Mouse (Mus musculus): ENCODE data around the gene Rplp2. TPM values are rescaled to one million over a fixed set of nuclear protein-coding genes. Genes with fewer than 3 reads are reported as not detected.

The Rplp2 gene
- total RNA-seq, 2 experiments from 2014 or later: 1,111 to 1,331 TPM

DNA sequence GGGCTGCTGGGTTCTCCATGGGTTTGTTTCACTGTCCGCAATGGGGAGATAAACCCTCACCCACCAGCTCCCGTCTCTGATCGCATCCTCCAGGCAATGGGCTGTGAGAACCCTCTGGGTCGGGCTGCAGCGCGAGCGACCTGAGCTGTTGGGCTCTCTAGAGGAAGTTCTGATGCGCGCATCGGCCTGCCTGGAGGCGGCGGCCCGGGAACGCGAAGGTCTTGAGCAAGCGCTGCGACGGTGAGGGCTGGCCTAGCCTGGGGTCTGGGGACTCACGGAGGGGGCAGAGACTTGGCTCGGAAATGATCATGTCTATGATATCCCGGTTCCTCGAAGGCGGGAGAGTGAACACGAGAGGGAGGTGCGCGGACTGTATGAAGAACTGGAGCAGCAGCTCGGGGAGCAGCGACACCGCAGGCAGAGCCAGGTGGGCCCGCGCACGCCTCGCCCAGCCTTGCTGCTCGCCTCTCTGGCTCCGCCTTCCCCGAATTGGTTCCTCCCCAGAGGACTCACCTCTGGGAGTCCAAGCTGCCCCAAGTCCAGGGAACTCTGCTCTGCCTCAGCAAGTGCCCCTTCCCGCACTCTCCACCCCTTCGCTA lies 17.5 kb downstream of the Rplp2 start:
- no peak for DNase-seq (ENCODE audit: low spot score in 2 of 2)

DNA sequence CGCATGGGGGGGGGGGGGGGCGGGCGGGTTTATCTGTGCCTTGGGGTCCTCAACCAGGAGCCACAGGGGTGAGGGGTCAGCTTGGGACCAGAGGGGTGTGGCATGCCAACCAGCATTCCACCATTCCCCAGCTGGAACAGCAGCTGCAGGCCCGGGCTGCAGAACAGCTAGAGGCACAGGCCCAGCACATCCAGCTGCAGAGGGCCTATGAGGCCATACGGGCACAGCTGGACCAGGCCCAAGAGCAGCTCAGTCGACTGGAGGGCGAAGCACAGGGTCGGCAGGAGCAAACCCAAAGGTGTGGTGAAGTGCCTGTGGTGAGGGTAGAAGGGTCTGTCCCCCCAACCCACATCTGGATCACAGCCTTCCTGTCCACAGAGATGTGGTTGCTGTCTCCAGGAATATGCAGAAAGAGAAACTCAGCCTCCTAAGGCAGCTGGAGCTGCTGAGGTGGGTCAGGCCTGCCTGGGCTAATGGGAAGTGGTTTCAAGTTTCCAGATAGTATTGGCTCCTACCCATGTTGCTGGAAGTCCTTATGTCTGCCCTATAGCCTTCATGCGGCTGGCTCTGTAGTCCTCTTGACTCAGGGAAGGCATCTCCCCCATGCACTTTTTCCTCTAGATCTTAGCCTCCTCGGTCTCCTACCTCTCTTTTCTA lies 18.3 kb downstream of the Rplp2 start:
- DNase-seq (ENCODE audit: low spot score in 2 of 2): peak in 1 of 2 experiments; percentile 65

- no peak for DNase-seq (ENCODE audit: low spot score in 2 of 2)
These were observed 18.9 kb downstream of the Rplp2 start for GRCm38 (mm10) chr7:141466045-141466394.

DNA sequence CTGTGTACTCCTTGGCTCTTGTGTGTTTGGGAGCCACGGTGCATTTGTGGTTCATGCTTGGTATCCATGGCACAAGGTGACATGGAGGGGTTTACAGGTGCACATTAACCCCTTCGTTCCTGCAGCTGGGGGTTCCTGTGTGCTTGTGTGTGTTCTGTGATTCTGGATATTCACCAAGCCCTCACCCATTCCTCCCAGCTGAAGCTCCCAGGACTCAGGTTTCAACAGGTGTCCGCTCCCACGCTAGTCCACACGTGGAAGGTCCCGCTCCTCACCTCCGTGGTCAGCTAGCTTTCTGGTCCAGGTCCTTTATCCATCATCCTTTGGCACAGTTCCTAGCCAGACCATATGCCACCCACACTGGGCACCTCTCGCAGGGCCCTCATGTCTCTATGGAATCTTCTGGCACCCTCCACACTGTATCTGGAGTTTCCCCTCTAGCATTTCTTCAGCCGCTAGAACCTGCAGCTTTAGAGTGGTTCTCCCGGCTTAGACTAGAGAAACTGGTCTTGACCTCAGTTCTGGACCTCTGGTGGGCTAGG lies 19.5 kb downstream of the Rplp2 start:
- DNase-seq (ENCODE audit: low spot score in 2 of 2): no peak

- peak; percentile 80 to 89 for DNase-seq (ENCODE audit: low spot score in 2 of 2)
These were observed 20.3 kb downstream of the Rplp2 start, which contains the start of gene Cd151 for GRCm38 (mm10) chr7:141467230-141468030. TSS of gene Cd151 (plus strand) at chr7:141467392.

GRCm38 (mm10) chr7:141468164-141468521 lies 21.0 kb downstream of the Rplp2 start:
- DNase-seq (ENCODE audit: low spot score in 2 of 2): no peak

GRCm38 (mm10) chr7:141468522-141469211 lies 21.5 kb downstream of the Rplp2 start:
- DNase-seq (ENCODE audit: low spot score in 2 of 2): no peak

DNA sequence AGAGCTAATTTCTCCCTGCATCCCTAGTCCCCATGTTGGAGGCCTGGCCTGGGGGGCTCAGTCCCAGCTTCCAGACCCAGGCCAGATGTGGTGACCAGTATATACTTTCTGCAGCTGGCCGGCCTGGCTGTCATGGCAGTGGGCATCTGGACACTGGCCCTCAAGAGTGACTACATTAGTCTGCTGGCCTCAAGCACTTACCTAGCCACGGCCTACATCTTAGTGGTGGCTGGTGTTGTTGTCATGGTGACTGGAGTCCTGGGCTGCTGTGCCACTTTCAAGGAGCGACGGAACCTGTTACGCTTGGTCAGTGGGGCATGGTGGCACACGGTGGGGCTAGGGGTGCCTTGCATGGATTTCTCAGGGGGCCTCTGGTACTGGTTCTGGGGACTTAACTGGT lies 22.2 kb downstream of the Rplp2 start:
- no peak for DNase-seq (ENCODE audit: low spot score in 2 of 2)

DNA sequence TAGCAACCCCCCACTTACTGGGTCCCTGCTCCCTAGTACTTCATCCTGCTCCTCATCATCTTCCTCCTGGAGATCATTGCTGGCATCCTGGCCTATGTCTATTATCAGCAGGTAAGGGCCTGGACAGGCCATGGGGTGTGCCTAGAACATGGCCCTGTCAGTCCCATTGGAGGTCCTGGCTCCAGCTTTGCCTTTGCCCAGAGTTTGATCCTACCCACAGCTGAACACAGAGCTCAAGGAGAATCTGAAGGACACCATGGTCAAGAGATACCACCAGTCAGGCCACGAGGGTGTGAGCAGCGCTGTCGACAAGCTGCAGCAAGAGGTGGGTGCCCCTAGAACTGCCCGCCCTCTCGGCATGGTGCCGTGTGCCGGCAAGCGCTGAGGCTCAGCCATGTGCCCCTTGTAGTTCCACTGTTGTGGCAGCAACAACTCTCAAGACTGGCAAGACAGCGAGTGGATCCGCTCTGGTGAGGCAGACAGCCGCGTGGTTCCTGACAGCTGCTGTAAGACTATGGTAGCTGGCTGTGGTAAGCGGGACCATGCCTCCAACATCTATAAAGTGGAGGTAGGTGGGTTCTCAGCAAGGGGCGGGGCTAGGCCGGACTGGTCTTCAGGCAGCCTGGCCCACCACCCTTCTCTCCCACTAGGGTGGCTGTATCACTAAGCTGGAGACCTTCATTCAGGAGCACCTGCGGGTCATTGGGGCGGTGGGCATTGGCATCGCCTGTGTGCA lies 22.9 kb downstream of the Rplp2 start:
- DNase-seq (ENCODE audit: low spot score in 2 of 2): no peak

DNA sequence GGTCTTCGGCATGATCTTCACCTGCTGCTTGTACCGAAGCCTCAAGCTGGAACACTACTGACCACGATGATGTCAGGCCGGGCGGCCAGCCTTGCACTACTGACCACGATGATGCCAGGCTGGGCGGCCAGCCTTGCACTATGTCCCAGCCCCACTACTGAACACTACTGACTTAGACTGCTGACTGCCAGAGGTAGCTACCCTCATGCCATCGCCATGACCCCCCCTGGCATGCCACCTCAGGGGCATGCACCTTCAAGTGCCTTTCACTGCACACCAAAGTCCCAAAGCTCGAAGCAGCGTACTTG lies 23.4 kb downstream of the Rplp2 start:
- no peak for DNase-seq (ENCODE audit: low spot score in 2 of 2)

- no peak for DNase-seq (ENCODE audit: low spot score in 2 of 2)
These were observed 24.1 kb downstream of the Rplp2 start for GRCm38 (mm10) chr7:141471236-141471635.

GRCm38 (mm10) chr7:141472226-141472625 lies 25.1 kb downstream of the Rplp2 start:
- DNase-seq (ENCODE audit: low spot score in 2 of 2): no peak

DNA sequence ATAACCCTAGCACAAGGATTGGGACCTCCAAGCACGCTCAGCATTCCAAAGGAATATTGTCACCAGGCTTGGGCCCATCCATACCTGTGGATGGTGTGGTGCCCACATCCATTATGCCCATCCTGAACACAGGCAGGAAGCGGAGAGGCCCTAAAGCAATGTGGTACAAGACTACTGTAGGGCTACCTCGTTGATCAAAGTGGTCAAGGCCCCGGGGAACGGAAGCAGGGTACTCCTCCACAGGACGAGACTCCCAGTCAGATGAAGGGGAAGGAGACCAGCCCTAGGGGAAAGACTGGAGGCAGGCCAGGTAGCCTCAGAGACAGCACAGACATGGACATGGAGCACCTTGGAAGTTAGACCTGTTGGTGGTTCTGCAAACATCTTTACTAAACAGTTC lies 25.6 kb downstream of the Rplp2 start:
- no peak for DNase-seq (ENCODE audit: low spot score in 2 of 2)

DNA sequence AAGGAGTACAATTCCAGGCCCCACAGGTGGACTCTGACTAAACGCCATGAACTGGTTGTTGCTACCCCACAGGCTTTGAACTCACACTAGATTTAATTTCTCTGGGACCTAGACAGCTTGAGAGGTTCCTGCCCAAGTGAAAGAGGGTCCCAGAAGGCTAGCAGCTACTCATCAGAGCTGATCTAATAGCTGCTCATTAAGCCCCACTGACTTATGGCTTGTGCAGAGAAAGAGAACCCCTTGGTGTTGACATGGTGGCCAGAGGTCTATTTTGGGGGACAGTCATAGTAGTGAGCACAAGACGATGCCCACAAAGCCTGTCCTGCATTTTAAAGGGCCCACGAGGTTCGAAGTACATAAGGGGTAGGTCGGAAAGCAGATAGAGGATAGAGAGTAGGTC lies 27.0 kb downstream of the Rplp2 start:
- DNase-seq (ENCODE audit: low spot score in 2 of 2): no peak

DNA sequence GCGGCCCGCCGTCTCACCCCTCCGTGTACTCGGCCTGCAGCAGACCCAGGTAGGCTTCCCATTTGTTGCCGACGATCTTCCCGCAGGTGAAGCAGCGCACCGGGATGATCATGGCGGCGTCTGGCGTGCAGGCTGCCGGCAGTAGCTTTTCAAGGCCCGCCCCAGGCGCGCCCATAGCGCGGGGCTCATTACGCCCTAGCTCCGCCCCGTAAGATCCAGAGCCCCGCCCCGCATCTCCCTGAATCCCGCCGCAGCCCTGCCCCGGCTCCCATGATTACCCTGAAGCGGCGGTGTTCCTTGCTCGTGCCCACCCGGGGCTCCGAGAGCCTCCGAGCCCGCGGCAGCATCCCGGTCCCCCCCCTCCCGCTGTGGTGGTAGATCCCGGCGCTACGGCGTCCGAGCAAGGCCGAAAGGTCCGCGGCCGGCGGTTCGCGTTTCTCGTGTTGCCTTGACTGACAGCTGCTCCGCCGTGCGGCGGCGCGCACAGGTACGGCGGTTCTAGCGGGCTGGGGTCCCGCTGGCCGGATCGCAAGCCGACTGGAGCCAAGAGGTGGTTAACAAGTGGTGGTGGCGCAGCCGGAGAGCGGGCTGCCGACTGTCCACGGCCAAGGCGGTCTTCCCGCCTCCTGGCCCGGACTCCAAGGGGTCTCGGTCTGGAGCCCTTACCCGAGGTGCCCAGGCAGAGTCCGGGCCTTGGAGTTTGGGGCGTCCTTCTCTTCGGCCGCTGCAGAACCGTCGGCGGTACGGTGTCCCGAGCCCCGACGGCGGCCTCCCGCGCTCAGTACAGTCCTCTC lies 28.0 kb downstream of the Rplp2 start, which contains the start of the genes Polr2l and Tspan4:
Polr2l (minus strand) TSS at position 122 of the 794 bp plus-strand sequence.
Tspan4 (plus strand) TSS at position 230 of the 794 bp plus-strand sequence.
- DNase-seq (ENCODE audit: low spot score in 2 of 2): peak; percentile 67 to 86

DNA sequence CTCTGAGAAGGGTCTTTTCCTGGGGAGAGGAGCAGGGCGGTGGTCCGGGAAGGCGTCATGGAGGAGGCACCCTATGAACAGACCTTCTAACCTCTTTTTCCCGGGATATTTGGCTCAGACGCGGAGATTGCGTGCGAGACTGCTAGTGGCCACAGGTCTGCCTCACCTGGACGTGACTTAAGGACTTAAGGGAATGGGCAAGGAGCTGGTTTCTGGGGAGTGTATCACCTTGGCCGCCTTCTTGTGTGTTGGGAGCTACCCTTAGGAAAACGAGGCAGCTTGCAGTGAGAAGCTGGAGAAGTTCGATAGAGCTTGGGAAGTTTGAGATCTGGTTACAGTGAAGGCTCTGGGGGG lies 28.6 kb downstream of the Rplp2 start:
- no peak for DNase-seq (ENCODE audit: low spot score in 2 of 2)

DNA sequence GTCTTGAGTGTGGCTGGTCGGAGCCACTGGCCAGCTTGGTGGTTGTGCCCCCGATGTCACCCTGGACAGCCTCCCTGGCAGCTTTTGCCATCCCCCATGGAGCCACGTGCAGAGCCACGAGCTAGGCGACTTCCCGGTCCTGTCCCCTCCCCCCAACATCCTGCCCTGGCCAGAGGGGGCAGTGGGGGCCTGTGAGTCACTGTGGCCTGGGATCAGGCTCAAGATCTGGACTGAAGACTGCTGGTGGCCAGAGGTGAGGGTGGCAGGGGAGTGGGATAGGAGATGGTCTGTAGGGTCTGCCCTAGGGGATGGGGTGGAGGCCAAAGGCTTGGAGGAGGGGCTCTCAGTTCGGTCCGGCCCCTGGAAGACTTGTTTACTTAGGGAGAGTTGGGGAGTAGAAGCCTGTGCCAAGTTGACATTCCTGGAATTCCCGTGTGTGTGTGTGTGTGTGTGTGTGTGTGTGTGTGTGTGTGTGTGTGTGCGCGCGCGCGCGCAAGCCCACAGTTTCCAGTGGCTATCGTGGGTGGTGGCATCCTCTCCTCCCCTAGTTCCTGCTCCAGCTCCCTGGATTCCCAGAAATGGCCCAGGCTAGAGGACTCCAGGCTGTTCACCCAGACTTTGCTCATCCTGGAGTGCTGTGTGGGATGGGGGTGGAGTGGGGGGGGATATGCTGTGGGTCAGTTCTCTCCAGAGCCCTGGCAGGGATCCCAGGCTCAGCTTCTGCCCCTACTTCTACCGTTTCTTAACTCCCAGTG lies 29.2 kb downstream of the Rplp2 start:
- peak; percentile 71 to 80 for DNase-seq (ENCODE audit: low spot score in 2 of 2)

GRCm38 (mm10) chr7:141476981-141477370 lies 29.8 kb downstream of the Rplp2 start:
- no peak for DNase-seq (ENCODE audit: low spot score in 2 of 2)

GRCm38 (mm10) chr7:141477578-141478269 lies 30.6 kb downstream of the Rplp2 start:
- no peak for DNase-seq (ENCODE audit: low spot score in 2 of 2)

Measured in gastrocnemius, postnatal 4 days (tissue).